In the genomic region with DNA sequence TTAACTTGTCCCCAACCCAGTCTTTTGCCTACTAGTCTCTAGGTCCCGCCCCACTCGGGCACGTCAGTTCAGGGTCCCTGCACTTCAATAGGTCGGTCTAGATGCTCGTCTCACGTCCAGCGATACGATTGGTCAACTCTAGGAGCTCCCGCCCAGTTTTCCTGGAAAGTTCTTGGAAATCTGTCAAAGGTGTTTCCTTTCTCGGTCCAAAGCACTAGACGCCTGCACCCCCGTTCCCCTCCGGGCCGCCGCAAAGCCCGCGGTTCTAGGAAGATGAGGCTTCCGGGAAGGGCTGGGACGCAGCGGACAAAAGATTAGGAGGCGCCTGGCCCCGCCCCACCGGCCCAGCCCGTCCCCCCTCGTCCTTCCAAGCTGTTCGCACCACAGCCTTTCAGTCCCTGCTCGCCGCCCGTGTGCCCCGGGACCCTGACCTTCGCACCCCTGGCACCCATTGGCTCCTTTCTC, we compare ENCODE assay signal across 8 mouse cellular contexts. TPM values are rescaled to one million over a fixed set of nuclear protein-coding genes. Genes with fewer than 3 reads are reported as not detected.
DNase-seq lines count a peak whose midpoint lies in the region; ATAC-seq and TF ChIP-seq lines count a peak whose summit lies in the region.

No protein-coding gene starts in this region.

- peaks cover 18% of the 10 kb centered on the region for H3K36me3 ChIP-seq in embryonic facial prominence, embryonic 14.5 days (ENCODE audit: control insufficient read depth, insufficient read depth, low read length)
- H3K36me3 ChIP-seq in heart, adult 2 months (ENCODE audit: control insufficient read depth, insufficient read depth, low read length), result no peaks in the 10 kb centered on the region; the same call in 1 of the 2 replicates
- peaks cover 18% of the 10 kb centered on the region for H3K36me3 ChIP-seq in limb, embryonic 13.5 days
- 0 out of 2 replicates have a peak, but pooled peaks cover 2% of the 10 kb centered on the region for H3K36me3 ChIP-seq in midbrain, embryonic 16.5 days (ENCODE audit: control insufficient read depth, insufficient read depth, low read length)

- no peaks in the 10 kb centered on the region; the same call in 1 of the 2 replicates for H3K79me2 ChIP-seq in heart, adult 2 months (replicated peaks; ENCODE audit: control insufficient read depth, insufficient read depth, low read length)

- H3K4me2 ChIP-seq in embryonic facial prominence, embryonic 14.5 days (ENCODE audit: low read depth, low read length), result peak overlapping the region; percentile 76
- peak overlapping the region; percentile 77 for H3K4me2 ChIP-seq in limb, embryonic 13.5 days (replicated peaks)
- H3K4me2 ChIP-seq in midbrain, embryonic 16.5 days (ENCODE audit: low read length), result peak overlapping the region; percentile 81

- H3K4me1 ChIP-seq in embryonic facial prominence, embryonic 14.5 days (ENCODE audit: control insufficient read depth, insufficient read depth, low read length), result 0 out of 2 replicates have a peak, but pooled peaks cover 3% of the 10 kb centered on the region
- peaks cover 9% of the 10 kb centered on the region for H3K4me1 ChIP-seq in heart, adult 2 months (ENCODE audit: control insufficient read depth, insufficient read depth, low read length)
- peaks cover 23% of the 10 kb centered on the region for H3K4me1 ChIP-seq in limb, embryonic 13.5 days
- peaks cover 7% of the 10 kb centered on the region; the same call in 1 of the 2 replicates for H3K4me1 ChIP-seq in midbrain, embryonic 16.5 days (ENCODE audit: control insufficient read depth, insufficient read depth, low read length)

- peak overlapping the region; percentile 69 for H3K27ac ChIP-seq in embryonic facial prominence, embryonic 14.5 days (replicated peaks; ENCODE audit: low read depth, low read length)
- H3K27ac ChIP-seq in heart, adult 2 months, result peak overlapping the region; percentile 93
- H3K27ac ChIP-seq in limb, embryonic 13.5 days, result peak overlapping the region; percentile 24; the same call in 1 of the 2 replicates
- peak overlapping the region; percentile 12; the same call in 1 of the 2 replicates for H3K27ac ChIP-seq in midbrain, embryonic 16.5 days (ENCODE audit: low read length)

- ATAC-seq in embryonic facial prominence, embryonic 14.5 days (ENCODE audit: low read depth), result peak; percentile 98
- ATAC-seq in limb, embryonic 13.5 days (ENCODE audit: low FRiP score, low read depth), result peak; percentile 97
- ATAC-seq in midbrain, embryonic 16.5 days, result peak; percentile 97

- peak; percentile 81 for TF ChIP-seq POLR2A in heart, adult 2 months (IDR thresholded peaks at IDR 0.05; ENCODE audit: insufficient read depth, low read depth, low read length)

- peak; percentile 95 for DNase-seq in 3T3-L1 (ENCODE audit: low read depth, low spot score)
- DNase-seq in adrenal gland, postnatal 4 days (ENCODE audit: low spot score in 2 of 2), result peak; percentile 74 to 85
- DNase-seq in embryonic facial prominence, embryonic 14.5 days (ENCODE audit: low spot score), result peak; percentile 97
- DNase-seq in heart, adult 2 months, result peak; percentile 96 to 98
- DNase-seq in kidney, adult 8-10 months, result peak; percentile 98 to 99
- peak; percentile 83 to 84 for DNase-seq in spleen, postnatal 14 days (ENCODE audit: low spot score in 2 of 2)

- under 1% methylated on average over 30 of the region's 31 CpGs for WGBS in embryonic facial prominence, embryonic 14.5 days
- WGBS in heart, adult 2 months, result under 1% methylated on average over 31 of the region's 31 CpGs
- WGBS in limb, embryonic 13.5 days, result 0% methylated on average over 31 of the region's 31 CpGs
- WGBS in midbrain, embryonic 16.5 days, result under 1% methylated on average over 31 of the region's 31 CpGs

- peak; percentile 65; the same call in 1 of the 2 replicates for TF ChIP-seq EP300 in heart, adult 2 months (IDR thresholded peaks at IDR 0.05; ENCODE audit: insufficient read depth, low read depth, low read length)

- peak overlapping the region; percentile 57 for H3K4me3 ChIP-seq in embryonic facial prominence, embryonic 14.5 days (ENCODE audit: low read depth, low read length)
- H3K4me3 ChIP-seq in heart, adult 2 months, result peak overlapping the region; percentile 59
- peak overlapping the region; percentile 65 for H3K4me3 ChIP-seq in limb, embryonic 13.5 days
- H3K4me3 ChIP-seq in midbrain, embryonic 16.5 days (ENCODE audit: low read depth, low read length), result peak overlapping the region; percentile 73

- no peak for TF ChIP-seq CTCF in heart, adult 2 months (IDR thresholded peaks at IDR 0.05)

- H3K27me3 ChIP-seq in embryonic facial prominence, embryonic 14.5 days (replicated peaks; ENCODE audit: control insufficient read depth, insufficient read depth, low read length), result no peaks in the 10 kb centered on the region
- no peaks in the 10 kb centered on the region for H3K27me3 ChIP-seq in heart, adult 2 months (ENCODE audit: control insufficient read depth, insufficient read depth, low read length)
- H3K27me3 ChIP-seq in limb, embryonic 13.5 days, result peaks cover 14% of the 10 kb centered on the region
- peaks cover 6% of the 10 kb centered on the region; the same call in 1 of the 2 replicates for H3K27me3 ChIP-seq in midbrain, embryonic 16.5 days (ENCODE audit: control insufficient read depth, insufficient read depth, low read depth, low read length)

- H3K9me3 ChIP-seq in embryonic facial prominence, embryonic 14.5 days (ENCODE audit: control insufficient read depth, low read length), result no peaks in the 10 kb centered on the region
- H3K9me3 ChIP-seq in limb, embryonic 13.5 days, result no peaks in the 10 kb centered on the region
- no peaks in the 10 kb centered on the region for H3K9me3 ChIP-seq in midbrain, embryonic 16.5 days (replicated peaks; ENCODE audit: control insufficient read depth, low read length, poor library complexity, severe bottlenecking)

- H3K9ac ChIP-seq in embryonic facial prominence, embryonic 14.5 days (ENCODE audit: low read depth, low read length), result peak overlapping the region; percentile 71
- peak overlapping the region; percentile 90 for H3K9ac ChIP-seq in heart, adult 2 months (ENCODE audit: low read depth, low read length)
- H3K9ac ChIP-seq in limb, embryonic 13.5 days, result peak overlapping the region; percentile 80
- peak overlapping the region; percentile 72 for H3K9ac ChIP-seq in midbrain, embryonic 16.5 days (ENCODE audit: low read depth, low read length)

- intact Hi-C loops in heart, adult 2 months (cut with DNase I), result no loop called here

RNA-seq across cellular contexts. Expression of gene Cish, which starts 0.7 kb away (rescaled TPM):
- 10 to 100 TPM; 17.8 to 22.5 TPM for total RNA-seq in adrenal gland, postnatal 4 days (2021)
- polyA plus RNA-seq in embryonic facial prominence, embryonic 14.5 days (2014; fragmentation: Nextera tagmentation; extraction: Ambion mirVana), result 5.8 and 6.6 TPM in 2 replicates
- total RNA-seq in heart, adult 2 months (2021), result 100 to 1,000 TPM; 151 to 167 TPM
- 89.8 and 118 TPM in 2 replicates for polyA plus RNA-seq in heart, adult 2 months (2012; rRNA removed)
- polyA plus RNA-seq in limb, embryonic 13.5 days (2015; fragmentation: Nextera tagmentation; extraction: Ambion mirVana), result 9.8 and 9.9 TPM in 2 replicates
- polyA plus RNA-seq in midbrain, embryonic 16.5 days (2015; fragmentation: Nextera tagmentation; extraction: Ambion mirVana), result 8.6 and 9.4 TPM in 2 replicates

RNA-seq across cellular contexts. Expression of gene Mapkapk3, which starts 6.9 kb away (rescaled TPM):
- total RNA-seq in adrenal gland, postnatal 4 days (2021), result 10 to 100 TPM; 24.6 to 27.3 TPM
- polyA plus RNA-seq in embryonic facial prominence, embryonic 14.5 days (2014; fragmentation: Nextera tagmentation; extraction: Ambion mirVana), result 10.1 and 12.2 TPM in 2 replicates
- total RNA-seq in heart, adult 2 months (2021), result 10 to 100 TPM; 29.0 to 36.0 TPM
- polyA plus RNA-seq in heart, adult 2 months (2012; rRNA removed), result 26.1 and 40.8 TPM in 2 replicates
- polyA plus RNA-seq in limb, embryonic 13.5 days (2015; fragmentation: Nextera tagmentation; extraction: Ambion mirVana), result 6.3 and 6.7 TPM in 2 replicates
- polyA plus RNA-seq in midbrain, embryonic 16.5 days (2015; fragmentation: Nextera tagmentation; extraction: Ambion mirVana), result 1.5 and 1.9 TPM in 2 replicates

RNA-seq across cellular contexts. Expression of gene Hemk1, which starts 41.6 kb away (rescaled TPM):
- total RNA-seq in adrenal gland, postnatal 4 days (2021), result 10 to 100 TPM; 19.5 to 23.7 TPM
- 9.8 and 10.8 TPM in 2 replicates for polyA plus RNA-seq in embryonic facial prominence, embryonic 14.5 days (2014; fragmentation: Nextera tagmentation; extraction: Ambion mirVana)
- 10 to 100 TPM; 21.2 to 21.4 TPM for total RNA-seq in heart, adult 2 months (2021)
- 30.3 and 37.0 TPM in 2 replicates for polyA plus RNA-seq in heart, adult 2 months (2012; rRNA removed)
- 12.6 and 14.4 TPM in 2 replicates for polyA plus RNA-seq in limb, embryonic 13.5 days (2015; fragmentation: Nextera tagmentation; extraction: Ambion mirVana)
- 19.2 and 19.7 TPM in 2 replicates for polyA plus RNA-seq in midbrain, embryonic 16.5 days (2015; fragmentation: Nextera tagmentation; extraction: Ambion mirVana)

RNA-seq across cellular contexts. Expression of gene 6430571L13Rik, which starts 43.9 kb away (rescaled TPM):
- total RNA-seq in adrenal gland, postnatal 4 days (2021), result 1 to 10 TPM; 4.2 to 4.3 TPM
- polyA plus RNA-seq in embryonic facial prominence, embryonic 14.5 days (2014; fragmentation: Nextera tagmentation; extraction: Ambion mirVana), result 0.96 and 1.2 TPM in 2 replicates
- total RNA-seq in heart, adult 2 months (2021), result 1 to 10 TPM; 5.2 to 6.5 TPM
- polyA plus RNA-seq in heart, adult 2 months (2012; rRNA removed), result 4.1 and 5.0 TPM in 2 replicates
- polyA plus RNA-seq in limb, embryonic 13.5 days (2015; fragmentation: Nextera tagmentation; extraction: Ambion mirVana), result 1.1 TPM in 2 replicates
- polyA plus RNA-seq in midbrain, embryonic 16.5 days (2015; fragmentation: Nextera tagmentation; extraction: Ambion mirVana), result 10.2 and 11.2 TPM in 2 replicates

Comparison
In these comparisons a context has a peak if more than half of its experiments do, and no peak if none do; other contexts are left out.
1. Peak in every context shown above with its lines: DNase-seq, ATAC-seq, H3K4me3 ChIP-seq and H3K27ac ChIP-seq.
2. H3K27ac ChIP-seq: peak in every context shown above with its lines; median percentile 93 in heart, adult 2 months; 69 in embryonic facial prominence, embryonic 14.5 days; 24 in limb, embryonic 13.5 days; 12 in midbrain, embryonic 16.5 days.